Mouse (Mus musculus) intestine, postnatal 0 days (tissue): Measurements from ENCODE around the gene 1700017B05Rik. TPM values are rescaled to one million over a fixed set of nuclear protein-coding genes. Genes with fewer than 3 reads are reported as not detected.

Experiments used
- ATAC-seq: fragments of 200-750 bp; cut with Nextera tagmentation; 2 replicates; pipeline ENCODE4 v1.8.0; 2017; ENCODE audit warnings: mild to moderate bottlenecking, moderate TSS enrichment, moderate library complexity
- H3K27ac ChIP-seq: fragments of 300-500 bp; sonication (generic); 2 replicates; pipeline ENCODE4 v1.5.1; 2014; ENCODE audit warnings: mild to moderate bottlenecking, low read depth, low read length, moderate library complexity
- H3K27me3 ChIP-seq: fragments of 300-500 bp; sonication (generic); replicated peaks from 2 replicates; pipeline ENCODE4 v1.6.1; 2014; ENCODE audit warnings: low read length, mixed read lengths; ENCODE audit not compliant: control insufficient read depth, insufficient read depth
- H3K36me3 ChIP-seq: fragments of 300-500 bp; sonication (generic); 2 replicates; pipeline ENCODE4 v1.6.1; 2014; ENCODE audit warnings: mild to moderate bottlenecking, moderate library complexity; ENCODE audit not compliant: control insufficient read depth, insufficient read depth
- H3K4me1 ChIP-seq: fragments of 300-500 bp; sonication (generic); replicated peaks from 2 replicates; pipeline ENCODE4 v1.6.1; 2014; ENCODE audit warnings: antibody characterized with exemption, low read length, mixed read lengths; ENCODE audit not compliant: control insufficient read depth, insufficient read depth
- H3K4me2 ChIP-seq: fragments of 300-500 bp; sonication (generic); replicated peaks from 2 replicates; pipeline ENCODE4 v1.6.1; 2014; ENCODE audit warnings: low read depth, mild to moderate bottlenecking, moderate library complexity
- H3K4me3 ChIP-seq: fragments of 300-500 bp; sonication (generic); 2 replicates; pipeline ENCODE4 v1.5.1; 2014; ENCODE audit warnings: low read depth, low read length
- H3K9ac ChIP-seq: fragments of 300-500 bp; sonication (generic); 2 replicates; pipeline ENCODE4 v1.6.1; 2014; ENCODE audit warnings: mild to moderate bottlenecking, low read depth, low read length
- H3K9me3 ChIP-seq: fragments of 300-500 bp; sonication (generic); 2 replicates; pipeline ENCODE4 v1.6.1; 2016; ENCODE audit warnings: mixed run types; ENCODE audit not compliant: control insufficient read depth
- CTCF ChIP-seq: sonication (generic); IDR thresholded peaks from 2 replicates; pipeline ENCODE4 v1.5.1; 2016; ENCODE audit warnings: low read depth, mild to moderate bottlenecking, control low read depth, antibody characterized with exemption, moderate library complexity
- WGBS: fragments of 180-500 bp; shearing (Covaris S2); extraction: QIAGEN DNeasy Blood & Tissue Kit; methylation state at CpG from one replicate; pipeline ENCODE4 v1.1.7; 2014; 5-methylcytosine and 5-hydroxymethylcytosine counted together
- polyA plus RNA-seq: library from polyadenylated mRNA; unstranded; fragments of >200 nt; fragmentation: Nextera tagmentation; extraction: Ambion mirVana; gene quantifications from 2 replicates; pipeline ENCODE4 v1.2.1, GENCODE M21; 2015

1700017B05Rik gene
- polyA plus RNA-seq, 1 experiment from 2014 or later = 12.8 TPM

- no peak for ATAC-seq
- no peak for TF ChIP-seq CTCF
- Histone ChIP-seq H3K4me3 (no peak overlapping the region), H3K4me2 (no peak overlapping the region), H3K4me1 (no peaks in the 10 kb centered on the region), H3K9me3 (no peaks in the 10 kb centered on the region), H3K36me3 (no peaks in the 10 kb centered on the region), H3K9ac (no peak overlapping the region), H3K27ac (no peak overlapping the region), H3K27me3 (no peaks in the 10 kb centered on the region)
- 73% methylated on average over 1 of the region's 1 CpGs for WGBS
Measured at GRCm38 (mm10) chr9:57219511-57219910, 42.9 kb downstream of the 1700017B05Rik start.

GRCm38 (mm10) chr9:57218776-57219175 is 43.6 kb downstream of the 1700017B05Rik start:
- no peak for ATAC-seq
- H3K4me3 ChIP-seq = no peak overlapping the region
- 83% methylated on average over 5 of the region's 5 CpGs for WGBS

GRCm38 (mm10) chr9:57217220-57217619 is 45.2 kb downstream of the 1700017B05Rik start:
- Histone ChIP-seq H3K36me3 (no peaks in the 10 kb centered on the region), H3K27ac (no peak overlapping the region), H3K4me2 (no peak overlapping the region), H3K4me3 (no peak overlapping the region), H3K9ac (no peak overlapping the region), H3K4me1 (no peaks in the 10 kb centered on the region), H3K27me3 (no peaks in the 10 kb centered on the region), H3K9me3 (no peaks in the 10 kb centered on the region)
- 69% methylated on average over 6 of the region's 6 CpGs for WGBS
- no peak for TF ChIP-seq CTCF
- ATAC-seq = no peak

More at GRCm38 (mm10) chr9:57218776-57219175, 43.6 kb downstream of the 1700017B05Rik start:
- Histone ChIP-seq H3K27me3 (no peaks in the 10 kb centered on the region), H3K9me3 (no peaks in the 10 kb centered on the region), H3K36me3 (no peaks in the 10 kb centered on the region), H3K4me1 (no peaks in the 10 kb centered on the region), H3K27ac (no peak overlapping the region), H3K9ac (no peak overlapping the region), H3K4me2 (no peak overlapping the region)
- TF ChIP-seq CTCF = no peak

- H3K9ac ChIP-seq = no peak overlapping the region
- H3K4me3 ChIP-seq = no peak overlapping the region
- H3K27me3 ChIP-seq = no peaks in the 10 kb centered on the region
- no peak for ATAC-seq
- H3K9me3 ChIP-seq = no peaks in the 10 kb centered on the region
- TF ChIP-seq CTCF = no peak
- no peak overlapping the region for H3K27ac ChIP-seq
- WGBS = 67% methylated on average over 6 of the region's 6 CpGs
- H3K36me3 ChIP-seq = no peaks in the 10 kb centered on the region
- no peaks in the 10 kb centered on the region for H3K4me1 ChIP-seq
- H3K4me2 ChIP-seq = no peak overlapping the region
Measured at GRCm38 (mm10) chr9:57214500-57214899, 47.9 kb downstream of the 1700017B05Rik start.

GRCm38 (mm10) chr9:57212448-57213222 is 49.8 kb downstream of the 1700017B05Rik start:
- no peak for TF ChIP-seq CTCF
- Histone ChIP-seq H3K27me3 (no peaks in the 10 kb centered on the region), H3K36me3 (no peaks in the 10 kb centered on the region), H3K4me3 (no peak overlapping the region), H3K4me2 (no peak overlapping the region), H3K4me1 (no peaks in the 10 kb centered on the region), H3K27ac (no peak overlapping the region), H3K9me3 (no peaks in the 10 kb centered on the region), H3K9ac (no peak overlapping the region)
- WGBS = 18% methylated on average over 9 of the region's 9 CpGs
- ATAC-seq = peak; percentile 83

- H3K27ac ChIP-seq = no peak overlapping the region
- H3K4me2 ChIP-seq = no peak overlapping the region
- no peaks in the 10 kb centered on the region for H3K4me1 ChIP-seq
- 32% methylated on average over 3 of the region's 3 CpGs for WGBS
- H3K9ac ChIP-seq = no peak overlapping the region
- H3K36me3 ChIP-seq = no peaks in the 10 kb centered on the region
- peak; percentile 73 for TF ChIP-seq CTCF
- no peak for ATAC-seq
- no peaks in the 10 kb centered on the region for H3K27me3 ChIP-seq
- no peaks in the 10 kb centered on the region for H3K9me3 ChIP-seq
- no peak overlapping the region for H3K4me3 ChIP-seq
Measured at GRCm38 (mm10) chr9:57209316-57209715, 53.1 kb downstream of the 1700017B05Rik start.
